Mouse (Mus musculus): ENCODE measurements around the gene Pcf11.

Gene Pcf11

DNA sequence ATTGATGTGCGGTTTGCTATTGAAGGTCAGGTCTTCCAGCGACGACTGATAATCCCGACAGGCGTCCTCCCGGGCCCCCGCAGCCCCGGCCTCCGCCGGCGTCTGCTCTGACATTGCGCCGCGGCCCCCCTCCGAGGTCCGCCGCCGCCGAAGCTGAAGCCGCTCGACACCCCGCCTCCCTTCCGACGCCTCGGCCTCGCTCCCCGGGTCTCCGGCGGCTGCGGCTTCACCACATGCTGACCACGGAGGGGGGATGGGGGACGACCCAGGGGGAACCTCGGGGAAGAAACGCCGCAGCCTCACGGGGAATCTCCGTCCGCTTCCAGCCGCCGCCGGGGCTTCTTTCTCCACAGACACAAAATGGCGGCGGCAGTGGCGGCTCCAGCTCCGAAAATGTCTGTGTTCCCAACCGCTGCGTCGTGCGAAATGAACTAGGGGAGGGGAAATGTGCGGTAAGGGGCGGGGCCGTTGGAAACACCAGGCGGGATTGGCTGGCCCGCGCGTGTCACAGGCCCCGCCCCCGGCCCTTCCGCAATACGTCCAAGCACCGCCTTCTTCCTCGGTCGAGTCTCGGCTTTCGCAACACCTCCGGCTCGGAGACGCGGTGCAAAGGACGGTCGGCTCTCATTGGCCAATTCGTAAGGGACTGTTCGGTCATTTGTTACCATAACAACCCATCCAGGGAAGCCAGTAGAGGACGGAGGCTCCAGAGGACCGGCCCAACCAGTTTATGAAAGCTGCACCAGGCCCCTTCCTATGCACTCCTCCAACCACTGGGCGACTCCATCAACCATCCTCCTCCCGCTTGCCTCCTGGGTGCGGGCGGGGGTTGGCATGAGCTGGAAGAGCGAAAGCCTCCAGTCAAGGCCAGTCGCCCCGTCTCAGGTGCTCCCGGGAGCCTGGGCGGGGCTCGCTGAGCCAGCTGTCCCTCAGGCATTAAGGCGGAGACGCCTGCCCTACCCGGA is at the start of gene Pcf11:
Gene Pcf11 (minus strand): TSS at position 428 of the 965 bp plus-strand sequence.
- ATAC-seq (ENCODE audit: low TSS enrichment): peak; percentile 96

DNA sequence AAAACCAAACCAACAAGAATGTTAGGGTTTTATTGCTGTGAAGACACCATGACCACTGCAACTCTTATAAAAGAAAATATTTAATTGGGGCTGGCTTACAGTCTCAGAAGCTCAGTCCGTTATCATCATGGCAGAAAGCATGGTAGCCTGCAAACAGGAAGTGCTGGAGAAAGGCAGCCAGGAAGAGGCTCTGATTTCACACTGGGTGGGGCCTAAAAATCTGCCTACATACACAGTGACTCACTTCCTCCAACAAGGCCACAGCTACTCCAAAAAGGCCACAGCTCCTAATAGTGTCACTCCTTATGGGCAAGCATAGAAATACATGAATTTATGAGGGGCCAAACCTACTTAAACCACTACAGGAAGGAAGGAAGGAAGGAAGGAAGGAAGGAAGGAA is 45.3 kb upstream of the Pcf11 start:
- no peak for ATAC-seq (ENCODE audit: low TSS enrichment)

DNA sequence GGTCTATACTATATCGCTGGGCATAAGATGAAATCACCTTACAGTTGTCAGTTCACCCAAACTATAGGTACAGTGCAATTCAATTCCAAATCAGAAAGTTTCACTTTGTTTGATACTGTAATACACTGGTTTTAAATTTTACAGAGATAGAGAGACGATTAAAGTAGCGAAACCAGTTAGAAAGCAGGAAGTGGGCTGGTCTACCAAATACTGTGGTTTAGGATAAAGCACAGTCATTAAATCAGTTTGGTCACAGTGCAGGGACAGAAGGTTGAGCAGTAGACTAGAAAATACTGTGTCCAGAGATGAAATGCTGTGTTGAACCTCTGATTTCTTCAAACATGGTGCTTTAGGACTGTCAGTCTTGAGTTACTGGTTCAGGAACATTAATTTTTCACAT is 41.9 kb upstream of the Pcf11 start:
- no peak for ATAC-seq (ENCODE audit: low TSS enrichment)

DNA sequence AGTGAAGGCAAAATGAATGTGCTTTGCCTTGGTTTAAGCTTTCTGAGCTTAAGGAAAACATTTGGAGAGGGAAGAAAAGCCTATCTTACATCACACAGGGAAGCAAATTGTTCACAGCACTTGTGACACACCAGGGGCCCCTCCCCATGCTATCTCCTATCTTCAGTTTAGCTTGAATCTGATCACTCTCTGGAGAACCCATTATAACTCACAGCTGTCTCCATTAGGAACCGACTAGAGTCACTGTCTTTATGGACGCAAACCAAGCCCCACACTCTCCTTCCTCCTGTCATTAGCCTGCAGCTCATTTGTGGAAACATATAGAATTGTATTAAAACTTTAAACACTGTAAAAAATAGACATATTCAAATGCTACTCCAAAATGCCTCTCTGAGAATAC is 39.8 kb upstream of the Pcf11 start:
- no peak for ATAC-seq (ENCODE audit: low TSS enrichment)

DNA sequence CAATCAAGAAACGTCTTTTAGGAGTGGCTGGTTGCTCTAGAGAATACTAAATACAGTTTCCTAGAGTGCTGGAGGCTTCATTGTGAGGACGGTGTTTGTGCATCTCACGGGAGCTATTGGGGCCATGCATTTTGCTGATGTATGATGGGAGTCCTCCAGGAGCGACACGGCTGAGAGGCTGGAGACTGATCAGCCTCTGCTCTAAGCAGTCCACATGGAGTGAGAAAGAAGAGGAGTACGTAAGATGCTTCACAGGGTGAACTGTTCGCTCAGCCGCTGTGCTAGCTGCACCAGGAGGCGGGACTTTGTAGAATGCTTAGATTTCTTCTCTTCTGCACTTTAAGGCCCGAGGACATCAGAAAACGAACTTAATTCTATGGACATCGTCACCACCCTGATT is 37.0 kb upstream of the Pcf11 start:
- peak; percentile 98 for ATAC-seq (ENCODE audit: low TSS enrichment)

DNA sequence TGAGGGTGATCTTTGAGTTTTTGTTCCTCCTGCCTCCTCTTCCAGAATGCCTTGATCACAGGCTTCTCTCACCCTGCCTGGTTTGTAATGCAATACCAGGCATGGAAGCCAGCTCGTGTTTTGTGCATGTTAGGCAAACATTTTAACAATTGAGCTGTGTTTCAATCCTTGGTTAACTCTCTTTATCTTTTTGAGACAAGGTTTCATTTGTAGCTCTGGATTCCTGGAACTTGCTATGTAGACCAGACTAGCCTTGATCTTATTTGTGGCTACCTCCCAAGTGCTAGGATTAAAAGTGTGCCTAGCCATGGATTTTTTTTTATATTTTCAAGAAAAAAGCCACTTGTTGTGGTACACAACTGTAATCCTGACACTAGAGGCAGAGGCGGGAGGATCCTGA is 35.8 kb upstream of the Pcf11 start:
- no peak for ATAC-seq (ENCODE audit: low TSS enrichment)

DNA sequence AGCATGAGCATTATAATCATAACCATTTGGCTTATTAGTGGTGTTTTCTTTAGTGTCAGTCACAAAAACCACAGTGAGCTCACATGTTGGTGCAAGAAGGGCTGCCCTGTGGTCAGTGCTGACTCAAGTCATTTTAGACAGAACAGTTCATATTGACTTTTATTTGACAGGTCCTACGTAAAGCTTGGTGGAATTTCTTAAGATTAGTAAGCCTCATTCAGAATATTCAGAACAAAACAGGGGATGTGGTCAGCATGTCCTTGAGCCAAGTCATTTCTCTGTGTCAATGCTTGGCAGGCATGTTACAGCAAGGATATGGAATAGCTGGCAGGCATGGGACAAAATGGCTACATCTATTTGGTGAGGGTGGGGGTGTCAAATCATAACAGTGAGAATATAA is 33.9 kb upstream of the Pcf11 start:
- no peak for ATAC-seq (ENCODE audit: low TSS enrichment)

DNA sequence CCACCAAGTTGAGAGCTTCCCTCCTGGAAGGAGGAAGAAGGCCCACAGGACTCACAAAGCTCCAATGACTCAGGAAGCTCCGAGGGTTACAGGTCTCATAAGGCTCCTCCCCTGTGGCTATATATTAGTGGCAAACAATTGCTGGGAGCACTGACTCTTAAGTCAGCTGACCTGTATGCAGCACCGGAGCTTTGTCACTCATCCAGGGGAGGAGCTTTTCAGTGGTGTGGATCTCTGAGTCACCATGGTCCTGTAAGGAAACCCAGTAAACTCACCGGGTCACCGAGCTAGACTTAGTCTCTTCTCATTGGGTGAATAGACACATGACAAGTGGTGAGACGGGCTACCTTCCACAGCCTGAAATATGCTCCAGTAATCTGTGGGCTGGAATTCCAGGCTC is 29.0 kb upstream of the Pcf11 start:
- no peak for ATAC-seq (ENCODE audit: low TSS enrichment)

DNA sequence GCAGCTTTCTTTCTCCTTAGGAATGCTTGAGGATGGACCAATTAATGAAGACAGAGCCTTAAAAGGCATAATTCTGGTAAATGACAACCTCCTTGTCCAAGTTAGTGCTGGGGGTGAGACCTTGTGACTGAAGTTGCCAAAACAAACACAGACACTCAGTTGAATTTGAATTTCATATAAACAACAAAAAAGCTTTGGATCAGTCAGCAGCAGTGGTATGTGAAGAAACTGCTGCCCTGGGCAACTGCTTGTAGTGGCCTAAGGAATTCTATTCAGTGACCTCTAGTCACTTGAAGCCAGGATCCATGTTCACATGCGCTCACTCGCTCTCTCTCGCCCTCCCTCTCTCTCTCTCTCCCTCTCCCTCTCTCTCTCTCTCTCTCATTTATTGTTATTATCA is 26.7 kb upstream of the Pcf11 start:
- ATAC-seq (ENCODE audit: low TSS enrichment): no peak

DNA sequence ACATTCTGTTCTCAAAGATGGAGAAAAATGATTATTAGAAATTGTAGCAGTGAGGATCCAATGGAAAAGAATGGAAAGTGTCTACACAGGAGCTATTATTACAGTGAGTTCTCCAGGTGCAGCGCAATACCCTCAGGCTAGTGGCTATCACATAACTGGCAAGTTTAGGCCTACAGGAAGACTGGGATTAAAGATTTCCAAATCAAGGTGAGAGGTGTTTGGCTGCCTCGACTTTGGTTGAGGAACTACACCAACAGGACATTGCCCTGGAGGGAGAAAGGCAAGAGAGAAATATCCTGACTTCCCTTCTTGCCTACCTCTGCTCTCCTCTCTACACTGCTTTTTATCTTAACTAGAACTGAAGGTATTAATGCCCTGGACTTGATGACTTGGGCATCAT is 19.4 kb upstream of the Pcf11 start:
- no peak for ATAC-seq (ENCODE audit: low TSS enrichment)

DNA sequence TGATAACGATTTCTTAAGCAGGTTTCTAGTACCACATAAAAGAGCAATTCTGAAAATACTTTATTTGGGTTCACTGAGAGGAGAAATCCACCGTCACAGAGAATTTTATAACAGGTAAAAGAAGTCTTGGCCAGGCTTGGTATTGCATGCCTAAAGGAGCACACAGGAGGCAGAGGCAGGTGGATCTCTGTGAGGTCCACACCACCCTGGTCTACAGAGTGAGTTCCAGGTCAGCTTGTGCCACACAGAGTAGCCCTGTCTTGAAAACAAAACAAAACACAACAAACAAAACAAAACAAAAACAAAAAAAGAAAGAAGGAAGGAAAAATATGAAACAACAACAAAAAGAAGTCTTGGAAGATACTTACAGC is 18.6 kb upstream of the Pcf11 start:
- ATAC-seq (ENCODE audit: low TSS enrichment): no peak

DNA sequence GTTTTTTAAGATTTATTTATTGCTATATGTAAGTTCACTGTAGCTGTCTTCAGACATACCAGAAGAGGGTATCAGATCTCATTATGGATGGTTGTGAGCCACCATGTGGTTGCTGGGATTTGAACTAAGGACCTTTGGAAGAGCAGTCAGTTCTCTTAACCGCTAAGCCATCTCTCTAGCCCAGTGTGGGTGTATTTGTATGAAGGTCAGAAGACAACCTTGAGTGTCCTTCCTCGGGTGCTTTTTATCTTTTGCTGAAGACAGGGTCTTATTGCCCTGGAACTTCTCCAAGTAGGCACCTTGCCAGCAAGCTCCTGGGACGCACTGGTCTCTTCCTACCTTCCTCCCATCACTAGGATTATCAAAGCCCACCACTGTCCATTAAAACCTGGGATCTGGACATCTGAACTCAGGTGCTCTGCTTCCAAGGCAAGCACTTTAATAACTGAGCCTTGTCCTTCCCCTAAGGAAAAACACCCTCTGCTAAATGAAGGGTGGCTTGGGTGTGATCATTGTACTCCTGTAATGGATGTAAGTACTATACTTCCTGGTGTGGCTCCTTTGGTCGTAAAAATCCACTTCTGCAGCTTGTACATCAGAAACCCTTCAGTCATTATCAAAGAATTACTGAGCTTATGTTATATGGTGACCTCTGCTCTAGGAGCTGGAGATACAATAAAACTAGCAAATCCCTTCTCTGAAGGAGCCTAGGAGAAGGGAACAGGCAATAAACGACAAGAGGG is 18.0 kb upstream of the Pcf11 start:
- no peak for ATAC-seq (ENCODE audit: low TSS enrichment)

DNA sequence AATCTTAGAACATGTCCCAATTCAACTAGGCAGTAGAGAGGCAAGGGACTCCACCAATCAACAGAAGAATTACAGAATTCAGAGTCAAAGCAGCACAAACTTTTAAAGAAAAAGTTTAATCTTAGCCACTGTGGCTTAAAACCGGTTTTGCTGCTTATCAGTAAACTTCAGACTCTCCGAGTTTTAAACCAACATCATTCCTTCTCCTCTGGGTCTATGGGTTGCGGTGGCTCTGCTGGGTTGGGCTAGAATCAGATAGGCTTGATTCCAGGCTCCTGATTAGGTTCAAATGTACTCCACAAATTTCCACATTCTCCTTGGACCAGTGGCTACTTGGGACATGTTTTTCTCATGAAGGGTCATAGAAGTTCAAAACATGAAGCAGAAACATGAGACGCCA is 7.6 kb upstream of the Pcf11 start:
- ATAC-seq (ENCODE audit: low TSS enrichment): no peak

DNA sequence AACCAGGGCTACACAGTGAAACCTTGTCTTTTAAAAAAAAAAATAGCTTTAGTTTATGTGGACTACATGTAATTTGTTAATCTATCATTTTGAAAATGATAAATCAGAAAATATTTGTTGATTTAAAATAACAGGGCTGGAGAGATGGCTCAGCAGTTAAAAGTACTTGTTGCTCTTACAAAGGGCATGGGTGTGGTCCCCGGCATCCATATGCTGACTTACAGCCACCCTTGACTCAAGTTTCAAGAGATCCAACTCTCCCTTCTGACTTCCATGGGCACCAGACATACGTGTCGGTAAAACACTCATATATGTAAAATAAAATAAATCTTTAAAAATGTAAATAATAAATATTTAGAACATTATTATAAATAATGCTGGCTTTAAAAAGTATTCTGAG is 5.4 kb upstream of the Pcf11 start:
- no peak for ATAC-seq (ENCODE audit: low TSS enrichment)

DNA sequence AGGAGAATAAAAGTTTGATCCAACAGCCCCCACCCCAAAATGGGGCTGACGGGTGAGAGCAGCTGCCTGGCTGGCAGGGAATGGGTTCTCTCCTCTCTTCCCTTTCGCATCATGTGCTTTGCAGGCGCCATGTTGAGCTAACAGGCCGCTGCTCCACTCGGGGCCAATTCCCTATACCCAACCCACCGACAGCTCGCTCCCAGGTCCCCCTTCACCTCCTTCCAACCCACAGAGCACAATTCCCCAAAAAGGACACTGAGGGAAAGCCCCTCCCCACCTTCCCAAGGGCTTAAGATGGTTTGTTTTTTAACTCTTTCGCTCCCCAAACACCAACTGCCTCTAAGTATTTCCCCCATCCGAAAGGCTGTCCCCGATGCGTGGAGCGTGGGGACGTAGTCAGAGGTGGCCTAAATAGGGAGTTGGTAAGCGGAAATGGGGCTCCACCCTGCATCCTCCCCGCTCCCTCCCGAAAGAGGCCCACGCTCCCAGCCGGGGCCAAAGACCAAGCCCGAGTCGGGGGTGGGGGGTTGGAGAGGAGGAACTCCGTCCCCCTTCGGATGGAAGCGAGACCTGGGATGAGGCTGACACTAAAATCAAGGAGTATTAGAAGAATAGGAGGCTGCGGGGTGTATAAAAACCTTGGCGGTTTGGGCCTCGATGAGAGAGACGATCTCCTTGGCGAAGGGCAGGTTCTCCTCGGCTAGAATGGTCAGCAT is 785 bp downstream of the Pcf11 start:
- peak; percentile 56 for ATAC-seq (ENCODE audit: low TSS enrichment)

DNA sequence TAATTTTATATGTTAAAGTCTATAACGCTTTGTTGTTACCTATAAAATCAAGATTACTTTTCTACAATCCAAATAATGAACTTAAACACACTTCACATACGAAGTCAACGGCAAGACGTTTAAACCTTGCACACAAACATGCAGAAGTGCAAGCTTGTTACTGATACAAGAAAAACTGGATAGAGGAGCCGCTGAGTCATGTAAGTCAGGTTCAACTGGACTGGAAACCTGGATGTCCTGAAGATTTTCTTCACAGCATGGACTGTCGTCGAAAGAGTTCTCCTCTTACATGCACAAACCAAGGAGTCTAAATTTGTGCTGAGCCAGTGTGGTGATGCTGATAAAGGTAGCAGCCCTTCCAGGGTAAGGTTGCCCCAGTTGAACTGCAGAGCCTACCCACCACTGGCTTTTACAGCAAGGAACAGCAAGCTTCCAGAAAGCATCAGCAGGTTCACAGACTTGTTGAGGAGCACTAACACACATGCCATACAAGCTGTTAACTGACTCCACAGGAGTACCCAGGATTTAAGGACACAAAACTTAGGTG is 3.4 kb downstream of the Pcf11 start:
- no peak for ATAC-seq (ENCODE audit: low TSS enrichment)

DNA sequence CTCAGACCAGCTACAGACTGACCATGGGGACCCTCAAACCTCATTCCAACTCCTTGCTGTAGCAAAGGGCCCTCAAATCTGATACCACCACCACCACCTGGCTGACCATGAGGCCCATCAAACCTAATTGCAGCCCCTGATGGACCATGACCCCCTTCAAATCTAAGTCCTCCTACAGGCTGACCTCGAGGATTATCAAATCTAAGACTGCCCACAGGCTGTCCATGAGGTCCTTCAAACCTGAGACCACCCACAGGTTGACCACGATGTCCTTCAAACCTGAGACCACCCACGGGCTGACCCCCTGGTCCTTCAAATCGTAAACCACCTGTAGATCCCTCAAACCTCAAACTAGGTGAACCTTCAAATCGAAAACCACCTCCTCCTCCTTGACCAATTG is 11.7 kb downstream of the Pcf11 start:
- ATAC-seq (ENCODE audit: low TSS enrichment): no peak

DNA sequence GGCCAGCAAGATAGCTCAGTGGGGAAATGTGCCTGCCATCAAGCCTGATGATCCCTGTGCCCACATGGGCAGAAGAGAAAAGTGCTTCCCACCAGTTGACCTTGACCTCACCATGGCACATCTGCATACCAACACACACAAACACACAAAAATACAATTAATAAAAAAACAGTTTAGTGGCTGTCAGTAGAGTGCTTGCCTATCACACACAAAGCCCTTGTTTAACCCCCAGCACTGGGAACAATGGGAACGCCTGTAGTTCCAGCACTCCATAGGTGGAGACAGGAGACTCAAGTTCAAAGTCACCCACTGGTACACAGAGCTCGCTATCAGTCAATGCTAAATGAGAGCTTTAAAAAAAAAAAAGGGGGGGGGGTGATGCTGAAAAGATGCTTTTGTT is 13.3 kb downstream of the Pcf11 start:
- ATAC-seq (ENCODE audit: low TSS enrichment): no peak

DNA sequence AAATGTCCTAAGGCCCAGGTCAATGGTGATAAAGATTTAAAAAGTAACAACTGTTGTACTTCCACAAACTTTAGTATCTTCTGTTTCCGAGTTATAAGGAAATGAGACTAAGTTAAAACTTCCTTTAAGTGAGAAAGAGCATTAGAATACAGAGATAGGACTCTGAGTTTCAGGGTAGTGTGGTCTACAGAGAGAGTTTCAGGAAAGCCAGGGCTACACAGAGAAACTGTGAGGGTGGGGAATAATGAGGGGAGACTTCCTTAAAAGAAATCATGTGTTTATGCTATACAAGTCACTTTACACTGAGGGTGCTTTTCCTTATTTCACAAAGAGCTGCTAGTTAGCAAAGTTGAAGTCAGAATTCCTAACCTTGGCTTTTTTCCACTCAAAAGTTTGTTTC is 16.4 kb downstream of the Pcf11 start:
- ATAC-seq (ENCODE audit: low TSS enrichment): no peak

DNA sequence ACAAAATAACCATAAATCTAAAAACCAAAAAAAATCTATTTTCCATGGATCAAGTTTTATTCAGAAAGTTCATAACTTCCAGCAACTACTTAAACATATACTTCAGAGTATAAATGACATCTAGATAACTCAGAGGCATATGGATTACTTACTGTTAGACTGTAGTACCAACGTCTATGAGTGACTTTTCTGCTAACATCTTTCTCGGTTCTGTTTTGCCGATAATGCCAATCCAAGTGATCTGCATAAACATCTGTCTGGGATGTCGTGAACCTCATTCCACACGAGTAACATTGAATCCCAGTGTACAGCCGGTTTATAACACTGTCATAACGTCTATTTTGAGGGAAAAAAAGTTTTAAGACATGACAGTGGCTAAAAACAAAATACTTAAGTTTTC is 21.9 kb downstream of the Pcf11 start:
- no peak for ATAC-seq (ENCODE audit: low TSS enrichment)

DNA sequence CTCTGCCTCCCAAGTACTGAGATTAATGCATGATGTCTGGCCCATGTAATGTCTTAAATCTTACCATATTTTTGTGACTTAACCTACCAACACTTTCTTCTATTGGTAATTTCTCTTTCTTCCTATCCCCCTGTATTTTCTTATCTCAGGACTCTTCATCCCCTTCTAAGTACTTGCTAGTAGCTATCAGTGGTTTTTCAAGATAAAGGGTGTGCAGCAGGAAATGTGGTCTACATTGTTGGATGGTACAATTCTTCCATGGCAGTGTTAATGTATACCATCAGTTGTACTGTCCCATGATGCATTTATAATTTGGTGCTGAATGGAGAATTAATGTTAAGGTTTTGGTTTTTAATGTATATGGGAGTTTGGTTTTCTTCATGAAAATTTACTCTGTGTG is 27.4 kb downstream of the Pcf11 start:
- no peak for ATAC-seq (ENCODE audit: low TSS enrichment)

DNA sequence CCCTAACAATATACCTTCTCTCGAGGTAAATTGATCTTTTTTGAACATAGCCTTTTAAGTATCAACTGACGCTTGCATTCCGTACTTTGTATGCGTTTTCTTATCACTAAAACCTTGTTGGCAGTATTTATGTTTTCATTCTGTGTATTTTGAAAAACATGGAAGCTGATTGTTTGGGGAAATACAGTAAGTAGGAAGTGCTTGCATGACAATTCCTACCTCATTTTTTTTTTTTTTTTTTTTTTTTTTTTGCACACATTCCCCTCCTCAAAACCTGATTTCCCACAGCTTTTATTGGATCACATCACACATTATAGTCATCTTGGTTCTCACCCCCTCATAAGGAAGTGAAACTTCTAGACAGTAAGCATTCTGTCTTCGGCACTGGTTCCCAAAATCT is 31.7 kb downstream of the Pcf11 start:
- no peak for ATAC-seq (ENCODE audit: low TSS enrichment)

All from frontal cortex, adult (tissue).